Mouse (Mus musculus): ENCODE measurements at regions not wholly inside any gene's neighbourhood (a gene's known extent, or its start where the extent isn't known, plus 50 kb on each side); places are given as distances from the start of the nearest gene placed in this dataset.

- Histone ChIP-seq H3K36me3 (ENCODE audit: control insufficient read depth, insufficient read depth, low read length) (no peaks in the 10 kb centered on the region), H3K4me3 (ENCODE audit: control insufficient read depth, low read depth, low read length) (no peak overlapping the region), H3K4me1 (ENCODE audit: control insufficient read depth, insufficient read depth, low read length) (no peaks in the 10 kb centered on the region), H3K27me3 (ENCODE audit: control insufficient read depth, insufficient read depth, low read length) (no peaks in the 10 kb centered on the region), H3K27ac (ENCODE audit: control insufficient read depth, insufficient read depth, low read depth, low read length) (no peak overlapping the region)
- TF ChIP-seq CTCF (IDR thresholded peaks at IDR 0.05; ENCODE audit: control insufficient read depth, insufficient read depth, insufficient replicate concordance, low read depth, low read length) (no peak), POLR2A (IDR thresholded peaks at IDR 0.05; ENCODE audit: control insufficient read depth, low read depth, low read length) (no peak)
Observed at GRCm38 (mm10) chr1:33222997-33223396, 446.6 kb downstream of the Prim2 start.

GRCm38 (mm10) chr1:33214815-33215214 lies 454.8 kb downstream of the Prim2 start:
- Histone ChIP-seq H3K4me1 (ENCODE audit: control insufficient read depth, insufficient read depth, low read length) (peaks cover 2% of the 10 kb centered on the region; the same call in 1 of the 2 replicates), H3K27ac (ENCODE audit: control insufficient read depth, insufficient read depth, low read depth, low read length) (no peak overlapping the region), H3K36me3 (ENCODE audit: control insufficient read depth, insufficient read depth, low read length) (no peaks in the 10 kb centered on the region), H3K27me3 (ENCODE audit: control insufficient read depth, insufficient read depth, low read length) (no peaks in the 10 kb centered on the region), H3K4me3 (ENCODE audit: control insufficient read depth, low read depth, low read length) (no peak overlapping the region)
- no peak for TF ChIP-seq CTCF (IDR thresholded peaks at IDR 0.05; ENCODE audit: control insufficient read depth, insufficient read depth, insufficient replicate concordance, low read depth, low read length)
- TF ChIP-seq POLR2A (IDR thresholded peaks at IDR 0.05; ENCODE audit: control insufficient read depth, low read depth, low read length): no peak

- no peak for TF ChIP-seq POLR2A (IDR thresholded peaks at IDR 0.05; ENCODE audit: control insufficient read depth, low read depth, low read length)
- no peak for TF ChIP-seq CTCF (IDR thresholded peaks at IDR 0.05; ENCODE audit: control insufficient read depth, insufficient read depth, insufficient replicate concordance, low read depth, low read length)
- Histone ChIP-seq H3K4me3 (ENCODE audit: control insufficient read depth, low read depth, low read length) (no peak overlapping the region), H3K36me3 (ENCODE audit: control insufficient read depth, insufficient read depth, low read length) (no peaks in the 10 kb centered on the region), H3K4me1 (ENCODE audit: control insufficient read depth, insufficient read depth, low read length) (peaks cover 2% of the 10 kb centered on the region; the same call in 1 of the 2 replicates), H3K27me3 (ENCODE audit: control insufficient read depth, insufficient read depth, low read length) (no peaks in the 10 kb centered on the region), H3K27ac (ENCODE audit: control insufficient read depth, insufficient read depth, low read depth, low read length) (no peak overlapping the region)
Observed at GRCm38 (mm10) chr1:33214394-33214793, 455.2 kb downstream of the Prim2 start.

GRCm38 (mm10) chr1:33201571-33202189 lies 467.9 kb downstream of the Prim2 start:
- Histone ChIP-seq H3K36me3 (ENCODE audit: control insufficient read depth, insufficient read depth, low read length) (no peaks in the 10 kb centered on the region), H3K4me3 (ENCODE audit: control insufficient read depth, low read depth, low read length) (no peak overlapping the region), H3K27ac (ENCODE audit: control insufficient read depth, insufficient read depth, low read depth, low read length) (no peak overlapping the region), H3K4me1 (ENCODE audit: control insufficient read depth, insufficient read depth, low read length) (no peaks in the 10 kb centered on the region), H3K27me3 (ENCODE audit: control insufficient read depth, insufficient read depth, low read length) (no peaks in the 10 kb centered on the region)
- no peak for TF ChIP-seq CTCF (IDR thresholded peaks at IDR 0.05; ENCODE audit: control insufficient read depth, insufficient read depth, insufficient replicate concordance, low read depth, low read length)
- TF ChIP-seq POLR2A (IDR thresholded peaks at IDR 0.05; ENCODE audit: control insufficient read depth, low read depth, low read length): no peak

DNA sequence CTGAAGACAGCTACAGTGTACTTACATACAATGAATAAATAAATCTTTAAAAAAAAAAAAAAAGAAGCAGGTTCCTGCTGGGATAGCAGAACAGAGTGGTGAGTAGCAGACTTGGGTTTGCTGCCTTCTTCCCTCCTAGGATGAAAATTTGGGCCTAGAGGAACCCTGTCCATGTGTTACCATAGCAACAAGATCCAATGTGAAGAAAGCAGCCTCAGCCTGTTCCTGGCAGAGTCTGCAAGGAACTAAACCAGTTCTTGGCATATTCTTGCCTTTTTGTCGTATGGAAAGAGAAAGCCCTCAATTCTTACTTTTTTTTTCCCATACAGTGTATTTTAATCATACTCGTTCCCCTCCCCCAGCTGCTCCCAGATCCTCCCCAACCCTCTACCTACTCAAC lies 474.5 kb downstream of the Prim2 start:
- Histone ChIP-seq H3K27me3 (ENCODE audit: control insufficient read depth, insufficient read depth, low read length) (no peaks in the 10 kb centered on the region), H3K27ac (ENCODE audit: control insufficient read depth, insufficient read depth, low read depth, low read length) (no peak overlapping the region), H3K36me3 (ENCODE audit: control insufficient read depth, insufficient read depth, low read length) (no peaks in the 10 kb centered on the region), H3K4me1 (ENCODE audit: control insufficient read depth, insufficient read depth, low read length) (no peaks in the 10 kb centered on the region), H3K4me3 (ENCODE audit: control insufficient read depth, low read depth, low read length) (no peak overlapping the region)
- TF ChIP-seq CTCF (IDR thresholded peaks at IDR 0.05; ENCODE audit: control insufficient read depth, insufficient read depth, insufficient replicate concordance, low read depth, low read length) (no peak), POLR2A (IDR thresholded peaks at IDR 0.05; ENCODE audit: control insufficient read depth, low read depth, low read length) (no peak)

DNA sequence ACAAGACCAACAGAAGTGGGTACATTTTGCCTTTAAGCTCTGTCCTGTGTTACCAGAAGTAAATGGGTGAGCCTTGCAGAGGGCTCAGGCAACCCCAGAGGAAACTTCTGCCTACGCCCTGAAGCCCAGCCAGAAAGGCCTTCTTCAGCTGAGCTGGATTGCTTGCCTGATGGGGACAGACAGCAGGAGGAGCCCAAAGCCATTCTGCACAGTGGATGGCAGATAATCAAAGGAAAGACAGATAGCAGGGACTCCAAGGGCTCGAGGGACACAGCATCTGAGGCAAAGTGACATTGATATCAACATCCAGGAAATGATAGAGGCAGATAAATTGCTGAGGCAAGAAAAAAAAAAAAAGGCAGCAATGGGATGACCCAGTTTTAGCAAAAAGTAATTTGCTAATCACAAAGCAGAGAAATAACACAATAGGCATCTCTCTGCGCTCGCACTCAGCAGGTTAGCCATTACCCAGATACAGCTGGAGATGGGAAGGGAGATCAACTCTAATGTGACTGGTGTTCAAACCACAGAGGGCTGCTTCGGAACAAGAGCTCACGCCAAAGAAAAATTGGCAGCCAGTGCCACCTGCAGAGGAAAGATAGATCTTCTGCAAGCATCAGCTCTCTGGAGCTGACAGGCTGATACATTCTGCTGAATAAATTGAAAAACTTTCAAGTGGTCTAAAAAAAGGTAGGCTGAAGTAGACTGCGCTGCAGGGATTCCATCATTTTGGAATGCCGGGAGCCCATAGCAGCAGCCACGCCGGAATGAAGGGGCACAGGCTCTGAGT lies 494.8 kb downstream of the Prim2 start:
- no peaks in the 10 kb centered on the region for H3K4me1 ChIP-seq (ENCODE audit: control insufficient read depth, insufficient read depth, low read length)
- no peaks in the 10 kb centered on the region for H3K36me3 ChIP-seq (ENCODE audit: control insufficient read depth, insufficient read depth, low read length)
- no peaks in the 10 kb centered on the region for H3K27me3 ChIP-seq (ENCODE audit: control insufficient read depth, insufficient read depth, low read length)
- H3K27ac ChIP-seq (ENCODE audit: control insufficient read depth, insufficient read depth, low read depth, low read length): no peak overlapping the region
- TF ChIP-seq CTCF (IDR thresholded peaks at IDR 0.05; ENCODE audit: control insufficient read depth, insufficient read depth, insufficient replicate concordance, low read depth, low read length): no peak
- no peak for TF ChIP-seq POLR2A (IDR thresholded peaks at IDR 0.05; ENCODE audit: control insufficient read depth, low read depth, low read length)
- no peak overlapping the region for H3K4me3 ChIP-seq (ENCODE audit: control insufficient read depth, low read depth, low read length)

DNA sequence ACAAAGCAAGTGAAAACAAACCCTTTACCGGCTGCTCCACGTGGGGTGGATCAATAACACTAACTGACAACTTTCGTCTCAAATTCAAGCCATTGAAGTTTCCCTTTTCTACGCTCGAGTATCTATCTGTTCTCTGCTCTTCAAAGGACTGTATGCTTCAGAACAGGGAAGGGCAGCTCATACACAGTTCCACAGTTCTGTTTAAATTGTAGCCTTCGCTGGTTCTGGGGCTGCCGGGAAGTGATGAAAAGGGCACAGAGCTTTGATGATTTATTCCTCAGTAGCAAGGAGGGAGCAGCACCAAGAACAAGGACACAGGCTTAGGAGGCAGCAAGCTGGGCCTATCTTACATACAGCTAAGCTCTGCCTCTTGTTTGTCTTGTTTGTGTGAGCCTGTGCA lies 532.6 kb downstream of the Prim2 start:
- H3K27me3 ChIP-seq (ENCODE audit: control insufficient read depth, insufficient read depth, low read length): no peaks in the 10 kb centered on the region
- H3K36me3 ChIP-seq (ENCODE audit: control insufficient read depth, insufficient read depth, low read length): no peaks in the 10 kb centered on the region
- TF ChIP-seq POLR2A (IDR thresholded peaks at IDR 0.05; ENCODE audit: control insufficient read depth, low read depth, low read length): no peak
- TF ChIP-seq CTCF (IDR thresholded peaks at IDR 0.05; ENCODE audit: control insufficient read depth, insufficient read depth, insufficient replicate concordance, low read depth, low read length): no peak
- H3K4me1 ChIP-seq (ENCODE audit: control insufficient read depth, insufficient read depth, low read length): no peaks in the 10 kb centered on the region
- no peak overlapping the region for H3K4me3 ChIP-seq (ENCODE audit: control insufficient read depth, low read depth, low read length)
- no peak overlapping the region for H3K27ac ChIP-seq (ENCODE audit: control insufficient read depth, insufficient read depth, low read depth, low read length)
